Mouse (Mus musculus): Measurements from ENCODE around the gene Ooep.

The Ooep gene

GRCm38 (mm10) chr9:78374397-78374796 lies 4.1 kb downstream of the Ooep start:
- ChIA-PET CTCF (interaction anchor here in 3 of 4 experiments (1.0 to 3.5 kb wide), 10 partner anchors 12 to 34 kb away, joined by 3 to 17 read pairs (median 6); partner anchors contain the start of gene Ddx43 (in 1 of the 3)), POLR2A (interaction anchor here (0.5 to 12.3 kb wide), 85 partner anchors 8 to 1391 kb away, joined by 3 to 455 read pairs (median 6); partner anchors contain the start of genes Ddx43 (in 4 of the 4), Mto1 (in 3 of the 4), Cgas (in 2 of the 4) and Gsta2 (in 2 of the 4))

GRCm38 (mm10) chr9:78372827-78373504 lies 5.6 kb downstream of the Ooep start:
- ChIA-PET CTCF (interaction anchor here in 2 of 4 experiments (0.9 to 3.5 kb wide), 5 partner anchors 13 to 32 kb away, joined by 3 to 17 read pairs (median 14); no protein-coding TSS in a partner anchor), POLR2A (interaction anchor here in 3 of 4 experiments (0.9 to 12.3 kb wide), 36 partner anchors 7 to 199 kb away, joined by 3 to 455 read pairs (median 12); partner anchors contain the start of genes Ddx43 (in 2 of the 3) and Gsta2 (in 2 of the 3))

- CTCF ChIA-PET, result no interaction called here
- POLR2A ChIA-PET, result interaction anchor here in 3 of 4 experiments (0.5 to 12.3 kb wide), 27 partner anchors 8 to 619 kb away, joined by 3 to 455 read pairs (median 6); partner anchors contain the start of genes Ddx43 (in 2 of the 3) and Gsta2 (in 2 of the 3)
Observed at GRCm38 (mm10) chr9:78371441-78371840, 7.1 kb downstream of the Ooep start.

- POLR2A ChIA-PET, result interaction anchor here (0.6 to 12.3 kb wide), 13 partner anchors 7 to 178 kb away, joined by 3 to 455 read pairs (median 57); partner anchors contain the start of genes Gsta2 (in 2 of the 4) and Ddx43 (in 1 of the 4)
- CTCF ChIA-PET, result no interaction called here
Observed at GRCm38 (mm10) chr9:78369786-78370185, 8.7 kb downstream of the Ooep start.

- POLR2A ChIA-PET, result interaction anchor here (0.8 to 2.3 kb wide), 59 partner anchors 9 to 216 kb away, joined by 3 to 115 read pairs (median 9); partner anchors contain the start of genes Gsta2 (in 3 of the 4), Ooep (in 3 of the 4), Ddx43 (in 2 of the 4) and Cgas (in 1 of the 4)
- CTCF ChIA-PET, result interaction anchor here in 2 of 4 experiments (1.1 to 2.0 kb wide), 4 partner anchors 9 to 158 kb away, joined by 3 to 14 read pairs (median 4); no protein-coding TSS in a partner anchor
Observed at GRCm38 (mm10) chr9:78369349-78369748, 9.2 kb downstream of the Ooep start.

- CTCF ChIA-PET, result interaction anchor here in 2 of 4 experiments (1.1 to 2.0 kb wide), 6 partner anchors 9 to 159 kb away, joined by 3 to 14 read pairs (median 4); no protein-coding TSS in a partner anchor
Observed at GRCm38 (mm10) chr9:78368671-78369293, 9.7 kb downstream of the Ooep start.

GRCm38 (mm10) chr9:78367959-78368358 lies 10.6 kb downstream of the Ooep start, which contains the start of gene Dppa5a:
Gene Dppa5a, minus strand, starts transcription at chr9:78368177.
- ChIA-PET POLR2A (interaction anchor here (0.6 to 2.3 kb wide), 92 partner anchors 8 to 451 kb away, joined by 3 to 115 read pairs (median 5); partner anchors contain the start of genes Ooep (in 4 of the 4), Ddx43 (in 3 of the 4), Fbxo9 (in 2 of the 4) and Gsta2 (in 2 of the 4)), CTCF (interaction anchor here in 2 of 4 experiments (1.1 to 2.0 kb wide), 6 partner anchors 9 to 159 kb away, joined by 3 to 14 read pairs (median 4); no protein-coding TSS in a partner anchor)

More at GRCm38 (mm10) chr9:78368671-78369293, 9.7 kb downstream of the Ooep start:
- POLR2A ChIA-PET, result interaction anchor here (0.6 to 2.3 kb wide), 90 partner anchors 8 to 452 kb away, joined by 3 to 115 read pairs (median 5); partner anchors contain the start of genes Ddx43 (in 3 of the 4), Gsta2 (in 3 of the 4), Ooep (in 3 of the 4) and Fbxo9 (in 2 of the 4)

GRCm38 (mm10) chr9:78365850-78366544 lies 12.5 kb downstream of the Ooep start:
- CTCF ChIA-PET, result interaction anchor here in 2 of 4 experiments (0.6 to 0.8 kb wide), 3 partner anchors 20 to 196 kb away, joined by 3 to 6 read pairs (median 3); no protein-coding TSS in a partner anchor
- POLR2A ChIA-PET, result interaction anchor here (0.6 to 1.6 kb wide), 43 partner anchors 8 to 1308 kb away, joined by 3 to 70 read pairs (median 4); partner anchors contain the start of genes Ooep (in 3 of the 4), Gsta2 (in 1 of the 4) and Slc17a5 (in 1 of the 4)

GRCm38 (mm10) chr9:78364701-78365100 lies 13.8 kb downstream of the Ooep start:
- POLR2A ChIA-PET, result interaction anchor here (0.6 to 15.5 kb wide), 16 partner anchors 10 to 173 kb away, joined by 3 to 455 read pairs (median 6); partner anchors contain the start of gene Ooep (in 3 of the 4)
- CTCF ChIA-PET, result interaction anchor here (0.6 to 1.6 kb wide), 7 partner anchors 13 to 545 kb away, joined by 3 to 11 read pairs (median 4); no protein-coding TSS in a partner anchor

- ChIA-PET POLR2A (interaction anchor here (0.6 to 15.5 kb wide), 24 partner anchors 10 to 605 kb away, joined by 3 to 455 read pairs (median 4); partner anchors contain the start of genes Ooep (in 2 of the 4) and Ddx43 (in 1 of the 4)), CTCF (interaction anchor here in 3 of 4 experiments (0.6 to 1.7 kb wide), 6 partner anchors 12 to 250 kb away, joined by 3 to 8 read pairs (median 3); no protein-coding TSS in a partner anchor)
Observed at GRCm38 (mm10) chr9:78363374-78363773, 15.2 kb downstream of the Ooep start.

- CTCF ChIA-PET, result interaction anchor here in 3 of 4 experiments (0.5 to 2.1 kb wide), 9 partner anchors 9 to 70 kb away, joined by 3 to 13 read pairs (median 4); no protein-coding TSS in a partner anchor
- POLR2A ChIA-PET, result interaction anchor here (0.6 to 15.5 kb wide), 31 partner anchors 8 to 601 kb away, joined by 3 to 455 read pairs (median 7); partner anchors contain the start of genes Dppa5a (in 4 of the 4), Ooep (in 3 of the 4), Cgas (in 1 of the 4) and Mto1 (in 1 of the 4)
Observed at GRCm38 (mm10) chr9:78360484-78360872, 18.0 kb downstream of the Ooep start.

- CTCF ChIA-PET, result interaction anchor here (0.5 to 2.3 kb wide), 17 partner anchors 8 to 251 kb away, joined by 3 to 17 read pairs (median 3); partner anchors contain the start of genes Dppa5a (in 1 of the 4) and Fbxo9 (in 1 of the 4)
- POLR2A ChIA-PET, result interaction anchor here (0.6 to 15.5 kb wide), 45 partner anchors 8 to 600 kb away, joined by 3 to 455 read pairs (median 5); partner anchors contain the start of genes Dppa5a (in 4 of the 4), Ooep (in 3 of the 4), Ddx43 (in 2 of the 4) and Cgas (in 1 of the 4)
Observed at GRCm38 (mm10) chr9:78359750-78360483, 18.6 kb downstream of the Ooep start.

GRCm38 (mm10) chr9:78358053-78358452 lies 20.5 kb downstream of the Ooep start:
- POLR2A ChIA-PET, result interaction anchor here (0.6 to 15.5 kb wide), 34 partner anchors 8 to 181 kb away, joined by 3 to 455 read pairs (median 4); partner anchors contain the start of genes Ddx43 (in 3 of the 4), Dppa5a (in 3 of the 4) and Ooep (in 3 of the 4)
- CTCF ChIA-PET, result interaction anchor here (0.5 to 2.6 kb wide), 31 partner anchors 10 to 245 kb away, joined by 3 to 29 read pairs (median 3); partner anchors contain the start of genes Ddx43 (in 2 of the 4), Dppa5a (in 1 of the 4), Mto1 (in 1 of the 4) and Ooep (in 1 of the 4)

- CTCF ChIA-PET, result interaction anchor here in 1 of 4 experiments (1.1 kb wide), 1 partner anchor 30 kb away, joined by 3 read pairs; no protein-coding TSS in a partner anchor
- POLR2A ChIA-PET, result interaction anchor here in 3 of 4 experiments (0.7 to 15.5 kb wide), 9 partner anchors 10 to 164 kb away, joined by 3 to 455 read pairs (median 4); partner anchors contain the start of genes Ooep (in 2 of the 3) and Dppa5a (in 1 of the 3)
Observed at GRCm38 (mm10) chr9:78355611-78356010, 22.9 kb downstream of the Ooep start, which contains the start of gene Gsta2. Gene Gsta2, minus strand, starts transcription at chr9:78355788.
